8 mouse cellular contexts compared by ENCODE assay signal in genomic region chr19:5841999-5842784, GRCm38 (mm10). TPM values are rescaled to one million over a fixed set of nuclear protein-coding genes. Genes with fewer than 3 reads are reported as not detected.
DNase-seq lines count a peak whose midpoint lies in the region; ATAC-seq and TF ChIP-seq lines count a peak whose summit lies in the region.

No protein-coding gene starts in this region.

- peak; percentile 92 for DNase-seq in heart, adult 11 months
- DNase-seq in heart, postnatal 4 days, result no peak
- peak; percentile 54 for DNase-seq in CD4-positive helper T cell, adult 2 months (ENCODE audit: low read depth, low spot score)
- DNase-seq in embryonic facial prominence, embryonic 11.5 days (ENCODE audit: low spot score), result no peak
- no peak for DNase-seq in layer of hippocampus, postnatal 25 days (ENCODE audit: extremely low spot score in 1 of 2, low spot score in 1 of 2)
- DNase-seq in thymus, postnatal 14 days, result no peak

- 0 out of 2 replicates have a peak overlapping the region, but pooled peaks have one; percentile 4 for H3K9ac ChIP-seq in embryonic facial prominence, embryonic 11.5 days (replicated peaks; ENCODE audit: low read length)
- peak overlapping the region; percentile 93; the same call in 1 of the 2 replicates for H3K9ac ChIP-seq in intestine, postnatal 0 days (ENCODE audit: low read depth, low read length)
- H3K9ac ChIP-seq in stomach, embryonic 14.5 days (replicated peaks; ENCODE audit: low read depth, low read length), result no peak overlapping the region

- WGBS in embryonic facial prominence, embryonic 11.5 days, result 58% methylated on average over 5 of the region's 5 CpGs
- WGBS in intestine, postnatal 0 days, result 66% methylated on average over 5 of the region's 5 CpGs
- 68% methylated on average over 5 of the region's 5 CpGs for WGBS in stomach, embryonic 14.5 days

- no peaks in the 10 kb centered on the region for H3K27me3 ChIP-seq in embryonic facial prominence, embryonic 11.5 days (ENCODE audit: control insufficient read depth, insufficient read depth, low read length)
- H3K27me3 ChIP-seq in intestine, postnatal 0 days (replicated peaks; ENCODE audit: control insufficient read depth, insufficient read depth, low read length), result no peaks in the 10 kb centered on the region
- no peaks in the 10 kb centered on the region for H3K27me3 ChIP-seq in stomach, embryonic 14.5 days (ENCODE audit: control insufficient read depth, insufficient read depth, low read length)

- peaks cover 3% of the 10 kb centered on the region for H3K4me1 ChIP-seq in embryonic facial prominence, embryonic 11.5 days (ENCODE audit: control insufficient read depth, insufficient read depth, low read length)
- H3K4me1 ChIP-seq in intestine, postnatal 0 days (replicated peaks; ENCODE audit: control insufficient read depth, insufficient read depth, low read length), result peaks cover 2% of the 10 kb centered on the region; the same call in 1 of the 2 replicates
- H3K4me1 ChIP-seq in stomach, embryonic 14.5 days (ENCODE audit: control insufficient read depth, insufficient read depth, low read length), result peaks cover 45% of the 10 kb centered on the region

- H3K4me3 ChIP-seq in embryonic facial prominence, embryonic 11.5 days (ENCODE audit: low read depth, low read length), result no peak overlapping the region
- peak overlapping the region; percentile 57 for H3K4me3 ChIP-seq in intestine, postnatal 0 days (ENCODE audit: low read depth, low read length)
- H3K4me3 ChIP-seq in stomach, embryonic 14.5 days (ENCODE audit: low read depth, low read length), result no peak overlapping the region

- H3K27ac ChIP-seq in embryonic facial prominence, embryonic 11.5 days (replicated peaks; ENCODE audit: low read depth, low read length), result no peak overlapping the region
- peak overlapping the region; percentile 99 for H3K27ac ChIP-seq in intestine, postnatal 0 days (ENCODE audit: low read depth, low read length)
- no peak overlapping the region for H3K27ac ChIP-seq in stomach, embryonic 14.5 days (ENCODE audit: low read length)

- no peaks in the 10 kb centered on the region for H3K36me3 ChIP-seq in embryonic facial prominence, embryonic 11.5 days (replicated peaks; ENCODE audit: control insufficient read depth, insufficient read depth, low read depth, low read length)
- H3K36me3 ChIP-seq in intestine, postnatal 0 days (ENCODE audit: control insufficient read depth, insufficient read depth), result no peaks in the 10 kb centered on the region
- no peaks in the 10 kb centered on the region for H3K36me3 ChIP-seq in stomach, embryonic 14.5 days (ENCODE audit: control insufficient read depth, insufficient read depth, low read length)

- H3K9me3 ChIP-seq in embryonic facial prominence, embryonic 11.5 days (replicated peaks; ENCODE audit: control insufficient read depth, low read length), result no peaks in the 10 kb centered on the region
- no peaks in the 10 kb centered on the region for H3K9me3 ChIP-seq in intestine, postnatal 0 days (ENCODE audit: control insufficient read depth)
- no peaks in the 10 kb centered on the region for H3K9me3 ChIP-seq in stomach, embryonic 14.5 days (ENCODE audit: control insufficient read depth, low read depth, low read length)

- no peak overlapping the region for H3K4me2 ChIP-seq in embryonic facial prominence, embryonic 11.5 days (ENCODE audit: low read depth, low read length)
- H3K4me2 ChIP-seq in intestine, postnatal 0 days (replicated peaks; ENCODE audit: low read depth), result peak overlapping the region; percentile 68
- peak overlapping the region; percentile 72 for H3K4me2 ChIP-seq in stomach, embryonic 14.5 days (replicated peaks; ENCODE audit: low read depth, low read length)

- no peak for TF ChIP-seq CTCF in intestine, postnatal 0 days (IDR thresholded peaks at IDR 0.05; ENCODE audit: low read depth)

- no peak for ATAC-seq in embryonic facial prominence, embryonic 11.5 days (replicated peaks; ENCODE audit: insufficient number of reproducible peaks, low FRiP score, low TSS enrichment, low read depth)
- ATAC-seq in intestine, postnatal 0 days, result no peak
- no peak for ATAC-seq in stomach, embryonic 14.5 days (ENCODE audit: insufficient number of reproducible peaks, insufficient read depth, low FRiP score, low read depth)

RNA-seq across cellular contexts. Expression of gene Frmd8, which starts 32.9 kb away (rescaled TPM):
- total RNA-seq in heart, postnatal 4 days (2021), result 10 to 100 TPM; 18.6 to 20.9 TPM
- 15.8 and 17.6 TPM in 2 replicates for polyA plus RNA-seq in embryonic facial prominence, embryonic 11.5 days (2014; fragmentation: Nextera tagmentation; extraction: Ambion mirVana)
- polyA plus RNA-seq in intestine, postnatal 0 days (2015; fragmentation: Nextera tagmentation; extraction: Ambion mirVana), result 21.7 and 24.0 TPM in 2 replicates
- 18.3 and 18.6 TPM in 2 replicates for polyA plus RNA-seq in stomach, embryonic 14.5 days (2014; fragmentation: Nextera tagmentation; extraction: Ambion mirVana)
- 10 to 100 TPM; 15.6 to 15.8 TPM for total RNA-seq in layer of hippocampus, postnatal 25 days (2021)

RNA-seq across cellular contexts. Expression of gene Slc25a45, which starts 35.4 kb away (rescaled TPM):
- total RNA-seq in heart, postnatal 4 days (2021), result 1 to 10 TPM; 5.4 to 6.2 TPM
- polyA plus RNA-seq in embryonic facial prominence, embryonic 11.5 days (2014; fragmentation: Nextera tagmentation; extraction: Ambion mirVana), result 0.87 and 1.1 TPM in 2 replicates
- 3.8 and 4.0 TPM in 2 replicates for polyA plus RNA-seq in intestine, postnatal 0 days (2015; fragmentation: Nextera tagmentation; extraction: Ambion mirVana)
- 1.8 and 2.8 TPM in 2 replicates for polyA plus RNA-seq in stomach, embryonic 14.5 days (2014; fragmentation: Nextera tagmentation; extraction: Ambion mirVana)
- 1 to 10 TPM; 3.1 to 3.4 TPM for total RNA-seq in layer of hippocampus, postnatal 25 days (2021)

RNA-seq across cellular contexts. Expression of gene Tigd3, which starts 51.8 kb away (rescaled TPM):
- 1 to 10 TPM; 2.0 TPM for total RNA-seq in heart, postnatal 4 days (2021)
- 4.0 and 4.3 TPM in 2 replicates for polyA plus RNA-seq in embryonic facial prominence, embryonic 11.5 days (2014; fragmentation: Nextera tagmentation; extraction: Ambion mirVana)
- 1.0 and 1.2 TPM in 2 replicates for polyA plus RNA-seq in intestine, postnatal 0 days (2015; fragmentation: Nextera tagmentation; extraction: Ambion mirVana)
- polyA plus RNA-seq in stomach, embryonic 14.5 days (2014; fragmentation: Nextera tagmentation; extraction: Ambion mirVana), result 3.1 and 3.2 TPM in 2 replicates
- 1 to 10 TPM; 3.4 TPM for total RNA-seq in layer of hippocampus, postnatal 25 days (2021)

Comparison
In these comparisons a context has a peak if more than half of its experiments do, and no peak if none do; other contexts are left out.
1. DNase-seq: peak in heart, adult 11 months (single experiment) and CD4-positive helper T cell, adult 2 months (single experiment); none in heart, postnatal 4 days (single experiment), embryonic facial prominence, embryonic 11.5 days (single experiment), layer of hippocampus, postnatal 25 days (0 of 2) and thymus, postnatal 14 days (single experiment).